Mouse (Mus musculus) midbrain, postnatal 0 days (tissue): ENCODE data around the gene Hsf3. TPM values are rescaled to one million over a fixed set of nuclear protein-coding genes. Genes with fewer than 3 reads are reported as not detected.
A peak's percentile ranks its signal among the peaks of the same experiment; 100 is the strongest.

Experiments used
- ATAC-seq: fragments of 200-750 bp; cut with Nextera tagmentation; 2 replicates; pipeline ENCODE4 v1.8.0; 2017; ENCODE audit warnings: moderate number of reproducible peaks, mild to moderate bottlenecking, moderate TSS enrichment, moderate library complexity; ENCODE audit not compliant: low FRiP score
- DNase-seq: peaks from one replicate; pipeline ENCODE4 v3.0.0-alpha.2; 2015; ENCODE audit warnings: low spot score
- H3K27ac ChIP-seq: fragments of 300-500 bp; sonication (generic); 2 replicates; pipeline ENCODE4 v1.5.1; 2014; ENCODE audit warnings: low read depth, mild to moderate bottlenecking, low read length, mixed read lengths
- H3K27me3 ChIP-seq: fragments of 300-500 bp; sonication (generic); 2 replicates; pipeline ENCODE4 v1.6.1; 2014; ENCODE audit warnings: low read length, control low read depth, mixed read lengths; ENCODE audit not compliant: insufficient read depth
- H3K36me3 ChIP-seq: fragments of 300-500 bp; sonication (generic); 2 replicates; pipeline ENCODE4 v1.6.1; 2014; ENCODE audit warnings: low read length, control low read depth, mixed read lengths; ENCODE audit not compliant: insufficient read depth
- H3K4me1 ChIP-seq: fragments of 300-500 bp; sonication (generic); 2 replicates; pipeline ENCODE4 v1.6.1; 2014; ENCODE audit warnings: mild to moderate bottlenecking, control low read depth, antibody characterized with exemption, low read length, mixed read lengths; ENCODE audit not compliant: insufficient read depth
- H3K4me2 ChIP-seq: fragments of 300-500 bp; sonication (generic); 2 replicates; pipeline ENCODE4 v1.6.1; 2014; ENCODE audit warnings: low read depth, mild to moderate bottlenecking, low read length, mixed read lengths; ENCODE audit not compliant: poor library complexity, severe bottlenecking
- H3K4me3 ChIP-seq: fragments of 300-500 bp; sonication (generic); 2 replicates; pipeline ENCODE4 v1.5.1; 2014; ENCODE audit warnings: low read depth, mild to moderate bottlenecking, low read length, moderate library complexity
- H3K9ac ChIP-seq: fragments of 300-500 bp; sonication (generic); replicated peaks from 2 replicates; pipeline ENCODE4 v1.6.1; 2014; ENCODE audit warnings: mild to moderate bottlenecking, low read length, moderate library complexity, mixed read lengths; ENCODE audit not compliant: poor library complexity, severe bottlenecking
- H3K9me3 ChIP-seq: fragments of 300-500 bp; sonication (generic); 2 replicates; pipeline ENCODE4 v1.6.1; 2016; ENCODE audit warnings: low read length, control low read depth
- CTCF ChIP-seq: IDR thresholded peaks from 2 replicates; pipeline ENCODE4 v1.5.1; 2016; ENCODE audit warnings: antibody characterized with exemption, mild to moderate bottlenecking
- WGBS: fragments of 180-500 bp; shearing (Covaris S2); extraction: QIAGEN DNeasy Blood & Tissue Kit; methylation state at CpG from one replicate; pipeline ENCODE4 v1.1.7; 2014; 5-methylcytosine and 5-hydroxymethylcytosine counted together
- polyA plus RNA-seq: library from polyadenylated mRNA; unstranded; fragments of >200 nt; fragmentation: Nextera tagmentation; extraction: Ambion mirVana; gene quantifications from 2 replicates; pipeline ENCODE4 v1.2.1, GENCODE M21; 2015
- total RNA-seq: library from RNA; depleted of rRNA; stranded (reverse); fragments of >200 nt; gene quantifications from 2 replicates; pipeline ENCODE4 v1.2.3, GENCODE M21; 2014; rRNA removed

Gene Hsf3
- total and polyA plus RNA-seq, 2 experiments from 2014 or later = not detected

- 77% methylated on average over 2 of the region's 2 CpGs for WGBS
- Histone ChIP-seq H3K4me1 (no peaks in the 10 kb centered on the region), H3K27ac (no peak overlapping the region), H3K9ac (no peak overlapping the region), H3K4me3 (no peak overlapping the region), H3K4me2 (no peak overlapping the region), H3K27me3 (no peaks in the 10 kb centered on the region), H3K9me3 (no peaks in the 10 kb centered on the region), H3K36me3 (no peaks in the 10 kb centered on the region)
- TF ChIP-seq CTCF = no peak
- no peak for ATAC-seq
- DNase-seq = no peak
Observed at GRCm38 (mm10) chrX:96339108-96339507, 117.0 kb downstream of the Hsf3 start.

- H3K27me3 ChIP-seq = no peaks in the 10 kb centered on the region
- no peak overlapping the region for H3K4me2 ChIP-seq
- no peak overlapping the region for H3K4me3 ChIP-seq
- 0 out of 2 replicates have a peak, but pooled peaks have one; percentile 14 for TF ChIP-seq CTCF
- no peaks in the 10 kb centered on the region for H3K9me3 ChIP-seq
- H3K36me3 ChIP-seq = no peaks in the 10 kb centered on the region
- H3K4me1 ChIP-seq = no peaks in the 10 kb centered on the region
- H3K27ac ChIP-seq = no peak overlapping the region
- no peak overlapping the region for H3K9ac ChIP-seq
- WGBS = 57% methylated on average over 4 of the region's 4 CpGs
- ATAC-seq = no peak
- DNase-seq = peak; percentile 0
Observed at GRCm38 (mm10) chrX:96329764-96330163, 126.3 kb downstream of the Hsf3 start.

- no peaks in the 10 kb centered on the region for H3K36me3 ChIP-seq
- no peaks in the 10 kb centered on the region for H3K9me3 ChIP-seq
- ATAC-seq = no peak
- DNase-seq = no peak
- 89% methylated on average over 3 of the region's 3 CpGs for WGBS
- no peaks in the 10 kb centered on the region for H3K4me1 ChIP-seq
- no peaks in the 10 kb centered on the region for H3K27me3 ChIP-seq
- H3K4me2 ChIP-seq = no peak within 1 kb of the TSS
- no peak within 1 kb of the TSS for H3K9ac ChIP-seq
- H3K27ac ChIP-seq = no peak within 1 kb of the TSS
- H3K4me3 ChIP-seq = no peak within 1 kb of the TSS
- TF ChIP-seq CTCF = no peak
Observed at GRCm38 (mm10) chrX:96293338-96293737, 162.8 kb downstream of the Hsf3 start, which contains the start of gene Vsig4. Vsig4 (minus strand) TSS chrX:96293438.

- no peaks in the 10 kb centered on the region for H3K36me3 ChIP-seq
- H3K27ac ChIP-seq = no peak overlapping the region
- H3K9me3 ChIP-seq = no peaks in the 10 kb centered on the region
- DNase-seq (no peak), ATAC-seq (no peak)
- H3K9ac ChIP-seq = no peak overlapping the region
- no peak overlapping the region for H3K4me2 ChIP-seq
- no peaks in the 10 kb centered on the region for H3K27me3 ChIP-seq
- no peak for TF ChIP-seq CTCF
- H3K4me1 ChIP-seq = no peaks in the 10 kb centered on the region
- H3K4me3 ChIP-seq = no peak overlapping the region
Observed at GRCm38 (mm10) chrX:96256509-96256908, 199.6 kb downstream of the Hsf3 start.

Other genes starting within 250 kb of the Hsf3 start
- not detected in 2 replicates for gene Vsig4, start 162.9 kb downstream of the Hsf3 start, total RNA-seq
- gene Vsig4, start 162.9 kb downstream of the Hsf3 start, polyA plus RNA-seq = not detected in 2 replicates
- 7.5 and 7.8 TPM in 2 replicates for gene Heph, start 935 bp downstream of the Hsf3 start, total RNA-seq
- gene Heph, start 935 bp downstream of the Hsf3 start, polyA plus RNA-seq = 2.7 and 2.8 TPM in 2 replicates